Mouse (Mus musculus): ENCODE data around the gene Lmo4.

Lmo4 gene

DNA sequence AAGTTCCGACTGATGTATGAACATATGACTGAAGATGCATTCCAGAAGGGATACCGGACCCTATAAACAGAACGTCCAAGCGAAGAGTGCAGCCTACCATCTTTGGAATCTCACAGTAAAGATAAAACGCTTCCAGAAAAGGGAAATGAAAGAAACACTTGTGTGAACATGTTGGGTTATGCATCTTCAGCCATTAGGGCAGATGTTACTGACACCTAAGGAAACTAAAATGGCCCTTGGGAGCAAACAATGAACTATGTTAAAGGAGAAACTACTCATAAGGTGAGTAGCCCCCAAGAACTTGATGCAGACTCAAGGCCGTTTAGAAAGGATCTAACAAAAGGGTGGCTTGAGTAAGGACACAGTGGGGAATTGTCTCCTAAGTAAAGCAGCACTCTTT lies 54.0 kb downstream of the Lmo4 start:
- DNase-seq (ENCODE audit: low read depth, low spot score) = no peak

DNA sequence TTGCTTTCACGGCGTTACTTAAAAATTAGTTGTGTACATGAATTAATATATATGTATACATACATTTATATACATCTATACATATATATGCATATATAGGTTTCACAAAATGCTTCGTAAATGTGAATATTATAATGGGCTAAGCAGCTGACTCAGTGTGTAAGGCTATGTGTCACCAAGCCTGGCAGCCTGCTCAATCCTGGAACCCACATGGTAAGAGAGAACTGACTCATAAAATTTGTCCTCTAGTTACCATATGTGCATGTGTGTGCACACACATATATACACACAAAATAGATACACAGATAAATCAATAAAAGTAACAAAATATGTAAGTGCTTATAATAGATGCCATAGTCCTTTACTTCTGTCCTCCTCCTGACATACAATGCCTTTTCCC lies 56.8 kb downstream of the Lmo4 start:
- no peak for DNase-seq (ENCODE audit: low read depth, low spot score)

DNA sequence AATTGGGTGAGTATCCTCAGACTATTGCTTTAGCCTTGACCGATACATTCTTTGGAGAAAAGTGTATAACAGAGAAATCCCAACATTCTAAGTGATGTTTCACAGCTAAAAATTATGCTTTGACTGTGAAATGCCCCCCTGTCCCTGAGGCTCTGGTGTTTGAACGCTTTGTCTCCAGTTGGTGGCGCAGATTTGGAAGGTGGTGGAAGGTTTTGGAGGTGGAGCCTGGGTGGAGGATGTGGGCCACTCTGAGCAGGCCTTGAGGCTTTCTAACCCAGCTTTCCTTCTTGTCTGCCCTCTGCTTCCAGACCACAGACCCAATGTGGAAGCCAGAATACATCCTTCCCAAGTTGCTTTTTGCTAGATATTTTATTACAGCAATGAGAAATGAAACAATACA lies 57.8 kb downstream of the Lmo4 start:
- DNase-seq (ENCODE audit: low read depth, low spot score) = no peak

DNA sequence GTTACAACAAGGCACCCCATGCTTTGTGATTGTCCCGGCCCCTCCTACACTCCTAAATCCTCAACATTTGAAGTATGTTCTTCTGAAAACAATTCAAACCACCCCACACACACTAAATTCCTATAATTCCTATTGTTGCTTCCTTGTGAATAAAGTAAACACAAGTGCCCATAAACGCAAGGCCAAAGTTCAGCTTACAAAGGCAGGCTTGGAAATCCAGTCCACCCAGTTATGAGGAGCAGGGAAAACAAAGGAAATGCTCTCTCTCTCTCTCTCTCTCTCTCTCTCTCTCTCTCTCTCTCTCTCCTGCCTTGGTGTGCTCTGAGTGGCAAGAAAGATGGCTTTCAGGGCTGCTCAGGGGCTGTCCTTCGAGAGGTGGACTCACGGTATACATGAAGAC lies 61.0 kb downstream of the Lmo4 start:
- DNase-seq (ENCODE audit: low read depth, low spot score) = no peak

DNA sequence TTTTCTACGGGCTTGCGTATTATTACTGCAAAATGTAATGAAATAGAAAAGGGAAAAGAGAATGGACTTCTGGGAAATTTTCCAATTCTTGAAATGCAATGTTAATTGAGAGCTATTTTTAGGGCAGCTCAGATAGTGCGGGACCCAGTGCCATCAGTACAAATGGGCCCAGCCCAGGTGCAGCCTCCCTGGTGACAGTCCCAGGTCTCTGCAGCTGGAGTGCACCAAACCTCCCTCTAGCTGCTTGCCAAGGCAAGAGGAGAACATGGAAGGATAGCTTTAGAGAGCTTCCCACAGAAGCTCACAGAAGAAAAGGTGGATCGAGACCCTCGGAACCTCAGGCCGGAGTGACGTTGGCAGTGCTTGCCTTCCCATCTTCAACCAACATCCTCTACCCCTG lies 62.1 kb downstream of the Lmo4 start:
- no peak for DNase-seq (ENCODE audit: low read depth, low spot score)

DNA sequence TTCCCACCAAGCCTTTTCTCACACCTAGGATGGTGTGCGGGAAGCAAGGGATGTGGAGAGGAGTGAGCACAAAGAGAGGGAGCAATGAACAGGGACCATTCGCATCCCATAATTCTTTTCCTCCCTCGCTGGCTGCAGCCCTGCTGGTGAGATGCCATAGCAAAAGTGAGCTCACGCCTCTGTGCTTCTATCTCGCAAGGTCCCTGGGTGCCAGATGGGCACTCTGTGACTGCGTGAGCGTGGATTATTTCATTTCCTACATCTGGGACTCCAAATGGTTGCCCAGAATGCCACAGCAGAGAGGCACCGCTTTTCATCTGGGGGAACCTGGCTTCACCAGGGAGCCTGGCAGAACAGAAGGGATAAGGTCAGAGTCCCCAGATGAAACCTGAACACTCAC lies 63.2 kb downstream of the Lmo4 start:
- no peak for DNase-seq (ENCODE audit: low read depth, low spot score)

DNA sequence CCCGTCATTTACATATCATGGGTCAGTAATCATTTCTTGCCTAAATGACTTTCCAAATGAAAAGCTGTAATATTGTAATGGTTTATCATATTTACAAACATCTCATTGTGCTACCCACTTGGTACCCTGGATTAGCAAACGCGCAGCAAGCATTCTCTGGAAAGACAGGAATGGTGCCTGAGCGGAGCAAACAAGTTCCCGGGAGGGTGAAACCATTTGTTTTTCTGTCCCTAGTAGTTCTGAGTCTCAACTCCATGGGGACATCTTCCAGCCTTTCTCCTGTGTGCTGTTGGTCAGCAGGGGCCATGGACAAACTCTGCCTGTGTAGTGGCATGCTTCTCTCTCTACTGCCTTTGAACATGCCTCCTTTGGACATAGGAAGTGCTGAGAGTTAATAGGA lies 64.2 kb downstream of the Lmo4 start:
- DNase-seq (ENCODE audit: low read depth, low spot score) = no peak

DNA sequence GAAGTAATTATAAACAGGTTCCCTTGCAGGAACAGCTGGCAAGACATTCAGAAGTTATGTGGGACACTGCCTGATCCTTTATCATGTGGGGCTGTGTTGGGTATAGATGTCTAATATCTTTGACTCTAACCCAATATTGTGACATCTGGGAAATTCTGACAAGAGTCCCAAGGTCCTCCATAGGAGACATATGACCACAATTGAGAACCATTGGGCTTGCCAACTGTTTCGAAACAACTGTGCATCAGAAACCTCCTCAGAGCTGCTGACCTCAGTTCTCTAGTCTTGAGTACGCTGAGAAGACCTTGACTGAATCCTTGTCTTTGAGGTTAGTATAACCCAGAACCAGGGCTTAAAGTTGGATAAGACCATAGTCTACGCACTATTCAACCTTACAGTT lies 66.4 kb downstream of the Lmo4 start:
- no peak for DNase-seq (ENCODE audit: low read depth, low spot score)

Measured in WW6 (cell line).